Mouse (Mus musculus): ENCODE data around the gene Zbtb21. TPM values are rescaled to one million over a fixed set of nuclear protein-coding genes. Genes with fewer than 3 reads are reported as not detected.

The Zbtb21 gene
- total RNA-seq, 2 experiments from 2014 or later = 9.3 to 9.5 TPM

GRCm38 (mm10) chr16:97904035-97904434 lies 58.4 kb downstream of the Zbtb21 start:
- intact Hi-C loops (cut with DNase I) = no loop called here
- no peak for DNase-seq

DNA sequence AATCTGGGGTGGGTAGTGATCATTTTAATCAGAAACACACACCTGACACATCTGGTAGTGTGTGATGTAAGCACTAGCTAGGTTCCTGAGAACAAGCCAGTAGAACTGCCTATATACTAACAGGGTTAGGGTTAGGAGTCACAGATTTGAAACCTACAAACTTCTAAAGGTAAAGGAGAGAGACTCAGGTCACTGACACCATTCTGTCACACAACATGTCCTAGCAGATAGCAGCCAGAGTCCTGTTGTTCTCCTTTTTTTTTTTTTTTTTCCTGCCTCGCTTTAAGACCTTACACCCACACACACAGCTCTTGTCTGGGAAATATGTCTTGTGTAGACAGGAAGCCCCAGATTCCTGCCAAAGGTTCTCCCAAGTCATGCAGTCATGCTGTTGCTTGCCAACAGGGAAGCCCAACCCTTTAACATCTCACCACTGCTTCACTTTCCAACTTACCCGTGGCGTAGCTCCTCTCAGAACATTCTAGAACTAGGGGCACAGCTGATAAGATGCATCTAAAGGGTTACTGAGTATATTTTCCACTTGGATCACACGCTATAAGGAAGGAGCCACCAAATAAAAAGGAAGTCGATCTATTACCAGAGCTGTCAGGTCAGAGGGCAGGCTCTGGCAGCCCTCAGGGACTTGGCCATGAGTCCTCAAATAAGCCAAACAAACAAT lies 64.9 kb downstream of the Zbtb21 start:
- peak; percentile 67 to 76 for DNase-seq
- intact Hi-C loops (cut with DNase I) = loop anchor here (2.0 kb wide), 1 partner anchor 47 kb away; the partner anchor contains the start of gene Prdm15

Other genes starting within 250 kb of the Zbtb21 start
- gene Ripk4, start 198.8 kb downstream of the Zbtb21 start, total RNA-seq (2021) = under 1 TPM in 1 of 2 experiments, not detected in 1; 0.19 TPM
- gene Prdm15, start 110.8 kb downstream of the Zbtb21 start, total RNA-seq (2021) = 1 to 10 TPM; 4.2 to 7.7 TPM
- gene C2cd2, start within 50 bp of the Zbtb21 start, total RNA-seq (2021) = 10 to 100 TPM; 18.3 to 28.8 TPM
- 1 to 10 TPM; 4.1 to 4.3 TPM for gene B230307C23Rik, start 34.7 kb upstream of the Zbtb21 start, total RNA-seq (2021)
- gene A630089N07Rik, start 119.8 kb upstream of the Zbtb21 start, total RNA-seq (2021) = 1 to 10 TPM; 1.4 to 1.5 TPM

Measured in heart, postnatal 36 days (tissue).